ENCODE assay signal across 9 mouse cellular contexts in genomic region chr6:83267616-83268015, GRCm38 (mm10). TPM values are rescaled to one million over a fixed set of nuclear protein-coding genes. Genes with fewer than 3 reads are reported as not detected.
DNase-seq lines count a peak whose midpoint lies in the region; ATAC-seq and TF ChIP-seq lines count a peak whose summit lies in the region.
"Had no signal": no experiment of that assay in that cellular context is flagged by ENCODE, and none has a peak within 500 bp of the region (broad histone marks: within the 10 kb centered on the region; RNA-seq: fewer than 3 reads in every experiment).

No protein-coding gene starts in this region.

- WGBS in heart, embryonic 13.5 days: 71% methylated on average over 4 of the region's 4 CpGs
- WGBS in forebrain, embryonic 15.5 days: 52% methylated on average over 4 of the region's 4 CpGs
- WGBS in midbrain, embryonic 10.5 days: 79% methylated on average over 4 of the region's 4 CpGs

- peaks cover 5% of the 10 kb centered on the region for H3K4me1 ChIP-seq in heart, embryonic 13.5 days
- H3K4me1 ChIP-seq in ES-Bruce4 (ENCODE audit: control insufficient read depth, insufficient read depth, low read length): no peaks in the 10 kb centered on the region
- H3K4me1 ChIP-seq in forebrain, embryonic 15.5 days: peaks cover 11% of the 10 kb centered on the region
- H3K4me1 ChIP-seq in midbrain, embryonic 10.5 days: peaks cover 13% of the 10 kb centered on the region

- TF ChIP-seq EP300 in ES-Bruce4 (IDR thresholded peaks at IDR 0.05; ENCODE audit: insufficient read depth, low read depth, low read length): no peak

- H3K4me2 ChIP-seq in heart, embryonic 13.5 days: peak overlapping the region; percentile 70
- peak overlapping the region; percentile 55 for H3K4me2 ChIP-seq in forebrain, embryonic 15.5 days (replicated peaks)

- TF ChIP-seq CTCF in ES-Bruce4 (IDR thresholded peaks at IDR 0.05; ENCODE audit: low read depth, low read length): no peak

- H3K27me3 ChIP-seq in heart, embryonic 13.5 days (replicated peaks): 0 out of 2 replicates have a peak, but pooled peaks cover 4% of the 10 kb centered on the region
- H3K27me3 ChIP-seq in ES-Bruce4 (ENCODE audit: control insufficient read depth, insufficient read depth, low read length, poor library complexity, severe bottlenecking): no peaks in the 10 kb centered on the region
- no peaks in the 10 kb centered on the region for H3K27me3 ChIP-seq in forebrain, embryonic 15.5 days
- peaks cover 11% of the 10 kb centered on the region; the same call in 1 of the 2 replicates for H3K27me3 ChIP-seq in midbrain, embryonic 10.5 days (ENCODE audit: low read depth, poor library complexity, severe bottlenecking)

- no peak for DNase-seq in heart, postnatal 14 days
- no peak for DNase-seq in midbrain, embryonic 10.5 days (ENCODE audit: low spot score)
- no peak for DNase-seq in testis, postnatal 14 days (ENCODE audit: low spot score)
- no peak for DNase-seq in urinary bladder, postnatal 25 days (ENCODE audit: low spot score)
- no peak for DNase-seq in gastrocnemius, postnatal 36 days

- no peaks in the 10 kb centered on the region for H3K36me3 ChIP-seq in heart, embryonic 13.5 days
- no peaks in the 10 kb centered on the region for H3K36me3 ChIP-seq in ES-Bruce4 (ENCODE audit: control insufficient read depth, insufficient read depth, low read length, poor library complexity, severe bottlenecking)
- H3K36me3 ChIP-seq in forebrain, embryonic 15.5 days: no peaks in the 10 kb centered on the region
- H3K36me3 ChIP-seq in midbrain, embryonic 10.5 days: no peaks in the 10 kb centered on the region

- ATAC-seq in heart, embryonic 13.5 days (ENCODE audit: extremely low read depth, insufficient number of reproducible peaks, low FRiP score, low TSS enrichment): no peak
- no peak for ATAC-seq in forebrain, embryonic 15.5 days (replicated peaks)

- no peaks in the 10 kb centered on the region for H3K9me3 ChIP-seq in heart, embryonic 13.5 days
- no peaks in the 10 kb centered on the region for H3K9me3 ChIP-seq in ES-Bruce4 (replicated peaks; ENCODE audit: control insufficient read depth, insufficient read depth, low read length, poor library complexity, severe bottlenecking)
- no peaks in the 10 kb centered on the region for H3K9me3 ChIP-seq in forebrain, embryonic 15.5 days
- H3K9me3 ChIP-seq in midbrain, embryonic 10.5 days (replicated peaks): no peaks in the 10 kb centered on the region

- H3K9ac ChIP-seq in heart, embryonic 13.5 days: peak overlapping the region; percentile 77
- H3K9ac ChIP-seq in ES-Bruce4 (ENCODE audit: low read depth, poor library complexity, severe bottlenecking): peak overlapping the region; percentile 57; the same call in 1 of the 2 replicates
- peak overlapping the region; percentile 39 for H3K9ac ChIP-seq in forebrain, embryonic 15.5 days (replicated peaks)

- TF ChIP-seq POLR2A in ES-Bruce4 (IDR thresholded peaks at IDR 0.05; ENCODE audit: insufficient read depth, low read length): no peak

- H3K4me3 ChIP-seq in heart, embryonic 13.5 days: peak overlapping the region; percentile 60
- H3K4me3 ChIP-seq in ES-Bruce4 (ENCODE audit: low read depth, low read length): no peak overlapping the region
- H3K4me3 ChIP-seq in forebrain, embryonic 15.5 days: peak overlapping the region; percentile 48
- H3K4me3 ChIP-seq in midbrain, embryonic 10.5 days: peak overlapping the region; percentile 67

- 0 out of 2 replicates have a peak overlapping the region, but pooled peaks have one; percentile 9 for H3K27ac ChIP-seq in heart, embryonic 13.5 days (replicated peaks)
- H3K27ac ChIP-seq in ES-Bruce4 (ENCODE audit: insufficient read depth, low read length): no peak overlapping the region
- H3K27ac ChIP-seq in forebrain, embryonic 15.5 days (replicated peaks): peak overlapping the region; percentile 91
- H3K27ac ChIP-seq in midbrain, embryonic 10.5 days (replicated peaks): peak overlapping the region; percentile 89; the same call in 1 of the 2 replicates

- intact Hi-C loops in heart, postnatal 14 days (cut with DNase I): loop anchor here (5.0 kb wide), 2 partner anchors 55 to 150 kb away; partner anchors contain the start of gene Mogs
- intact Hi-C loops in gastrocnemius, postnatal 36 days (cut with DNase I): loop anchor here (5.0 kb wide), 1 partner anchor 105 kb away; no protein-coding TSS in a partner anchor

RNA-seq across cellular contexts. Expression of gene Slc4a5, which starts 48.0 kb away (rescaled TPM):
- polyA plus RNA-seq in heart, embryonic 13.5 days (2015; fragmentation: Nextera tagmentation; extraction: Ambion mirVana): 0.11 and 0.37 TPM in 2 replicates
- under 1 TPM in 1 of 2 experiments, not detected in 1; 0.10 TPM for total RNA-seq in heart, postnatal 14 days (2021)
- 2.1 and 3.8 TPM in 2 replicates for polyA plus RNA-seq in ES-Bruce4 (2011; ENCODE audit: insufficient read depth, insufficient read length, low read depth, missing spikeins)
- polyA plus RNA-seq in forebrain, embryonic 15.5 days (2015; fragmentation: Nextera tagmentation; extraction: Ambion mirVana): 0.46 and 0.85 TPM in 2 replicates
- 0.67 and 0.79 TPM in 2 replicates for polyA plus RNA-seq in midbrain, embryonic 10.5 days (2016; fragmentation: Nextera tagmentation; extraction: Ambion mirVana)
- not detected for total RNA-seq in gastrocnemius, postnatal 36 days (2021)
- total RNA-seq: heart, adult 8-10 months had no signal

RNA-seq across cellular contexts. Expression of gene Mthfd2, which starts 58.1 kb away (rescaled TPM):
- polyA plus RNA-seq in heart, embryonic 13.5 days (2015; fragmentation: Nextera tagmentation; extraction: Ambion mirVana): 27.6 and 30.9 TPM in 2 replicates
- 1 to 10 TPM; 4.4 to 5.9 TPM for total RNA-seq in heart, postnatal 14 days (2021)
- 58.4 and 63.8 TPM in 2 replicates for polyA plus RNA-seq in ES-Bruce4 (2011; ENCODE audit: insufficient read depth, insufficient read length, low read depth, missing spikeins)
- 25.4 and 25.6 TPM in 2 replicates for polyA plus RNA-seq in forebrain, embryonic 15.5 days (2015; fragmentation: Nextera tagmentation; extraction: Ambion mirVana)
- polyA plus RNA-seq in midbrain, embryonic 10.5 days (2016; fragmentation: Nextera tagmentation; extraction: Ambion mirVana): 53.2 and 64.0 TPM in 2 replicates
- total RNA-seq in gastrocnemius, postnatal 36 days (2021): 1 to 10 TPM; 4.3 to 8.2 TPM

RNA-seq across cellular contexts. Expression of gene Mob1a, which starts 58.2 kb away (rescaled TPM):
- 30.4 and 30.7 TPM in 2 replicates for polyA plus RNA-seq in heart, embryonic 13.5 days (2015; fragmentation: Nextera tagmentation; extraction: Ambion mirVana)
- total RNA-seq in heart, postnatal 14 days (2021): 10 to 100 TPM; 29.3 to 30.0 TPM
- polyA plus RNA-seq in ES-Bruce4 (2011; ENCODE audit: insufficient read depth, insufficient read length, low read depth, missing spikeins): 49.5 and 62.1 TPM in 2 replicates
- 32.4 and 32.8 TPM in 2 replicates for polyA plus RNA-seq in forebrain, embryonic 15.5 days (2015; fragmentation: Nextera tagmentation; extraction: Ambion mirVana)
- polyA plus RNA-seq in midbrain, embryonic 10.5 days (2016; fragmentation: Nextera tagmentation; extraction: Ambion mirVana): 60.4 and 61.5 TPM in 2 replicates
- 1 to 10 TPM; 9.5 to 9.8 TPM for total RNA-seq in gastrocnemius, postnatal 36 days (2021)
